Mouse (Mus musculus): ENCODE results near the gene Ccdc63. TPM values are rescaled to one million over a fixed set of nuclear protein-coding genes. Genes with fewer than 3 reads are reported as not detected.
"Not testable (repeated sequence)": the region's sequence is repeated elsewhere in the genome, so short reads cannot be mapped to it uniquely, and the experiment has no call there.

Gene Ccdc63
- total RNA-seq, 2 experiments from 2014 or later: 0.44 to 0.80 TPM

DNA sequence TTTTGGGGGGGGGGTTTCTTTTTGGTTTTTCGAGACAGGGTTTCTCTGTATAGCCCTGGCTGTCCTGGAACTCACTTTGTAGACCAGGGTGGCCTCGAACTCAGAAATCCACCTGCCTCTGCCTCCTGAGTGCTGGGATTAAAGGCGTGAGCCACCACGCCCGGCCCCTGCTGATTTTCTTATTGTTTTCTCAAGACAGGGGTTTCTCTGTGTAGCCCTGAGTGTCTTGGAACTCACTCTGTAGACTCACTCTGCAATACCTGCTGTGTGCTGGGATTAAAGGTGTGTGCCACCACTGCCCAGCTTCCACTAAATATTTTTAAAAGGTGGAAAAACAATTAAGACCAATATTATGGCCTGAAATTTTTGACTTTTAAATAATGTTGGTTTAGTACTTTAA is 11.9 kb upstream of the Ccdc63 start:
- not testable (repeated sequence) for DNase-seq (ENCODE audit: low spot score in 2 of 2)

GRCm38 (mm10) chr5:122149259-122149658 is 8.6 kb upstream of the Ccdc63 start:
- no peak for DNase-seq (ENCODE audit: low spot score in 2 of 2)

- no peak for DNase-seq (ENCODE audit: low spot score in 2 of 2)
These were observed 7.5 kb upstream of the Ccdc63 start for GRCm38 (mm10) chr5:122148107-122148506.

- DNase-seq (ENCODE audit: low spot score in 2 of 2): no peak
These were observed 6.0 kb upstream of the Ccdc63 start for GRCm38 (mm10) chr5:122146609-122147008.

- peak; percentile 42 to 69 for DNase-seq (ENCODE audit: low spot score in 2 of 2)
These were observed 5.5 kb upstream of the Ccdc63 start for GRCm38 (mm10) chr5:122146056-122146580.

DNA sequence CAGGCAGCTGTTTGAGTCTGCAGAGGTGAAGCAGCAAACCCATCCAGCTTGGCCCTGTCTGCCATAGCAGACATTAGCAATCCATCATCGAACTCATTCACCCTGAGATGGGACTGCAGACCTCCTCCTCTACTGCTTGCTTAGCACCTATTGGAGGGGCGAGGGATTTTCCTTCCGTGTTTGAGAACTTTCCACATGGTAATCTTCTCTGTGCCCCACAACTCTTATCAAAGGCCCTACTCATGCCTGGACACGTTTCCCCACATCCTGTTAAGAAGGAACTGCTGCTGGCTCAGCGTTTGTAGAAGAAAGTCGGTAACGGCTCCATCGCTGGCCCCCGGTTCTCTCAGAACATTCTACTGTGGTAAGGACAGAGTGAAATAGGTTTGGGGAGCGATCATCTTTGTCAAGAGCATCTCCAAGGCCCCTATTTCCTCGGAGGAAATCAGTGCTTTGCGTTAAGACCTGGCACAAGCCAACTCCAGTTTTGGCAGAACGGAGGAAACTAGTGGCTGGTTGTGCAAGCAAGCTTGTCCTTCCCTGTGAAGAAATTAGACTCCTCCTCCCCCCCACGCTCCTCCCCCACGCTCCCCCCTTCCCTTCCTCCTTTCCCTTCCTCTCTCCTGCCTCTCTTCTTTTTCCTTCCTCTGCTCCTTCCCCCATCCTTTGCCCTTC is 4.9 kb upstream of the Ccdc63 start:
- peak in 1 of 2 experiments; percentile 59 for DNase-seq (ENCODE audit: low spot score in 2 of 2)

- DNase-seq (ENCODE audit: low spot score in 2 of 2): no peak
These were observed 4.2 kb upstream of the Ccdc63 start for GRCm38 (mm10) chr5:122144825-122145224.

- DNase-seq (ENCODE audit: low spot score in 2 of 2): no peak
These were observed 2.9 kb upstream of the Ccdc63 start for GRCm38 (mm10) chr5:122143543-122143942.

- peak in 1 of 2 experiments; percentile 45 for DNase-seq (ENCODE audit: low spot score in 2 of 2)
These were observed 1.8 kb upstream of the Ccdc63 start for GRCm38 (mm10) chr5:122142230-122142992.

- not testable (repeated sequence) for DNase-seq (ENCODE audit: low spot score in 2 of 2)
These were observed 852 bp downstream of the Ccdc63 start for GRCm38 (mm10) chr5:122139771-122140170.

DNA sequence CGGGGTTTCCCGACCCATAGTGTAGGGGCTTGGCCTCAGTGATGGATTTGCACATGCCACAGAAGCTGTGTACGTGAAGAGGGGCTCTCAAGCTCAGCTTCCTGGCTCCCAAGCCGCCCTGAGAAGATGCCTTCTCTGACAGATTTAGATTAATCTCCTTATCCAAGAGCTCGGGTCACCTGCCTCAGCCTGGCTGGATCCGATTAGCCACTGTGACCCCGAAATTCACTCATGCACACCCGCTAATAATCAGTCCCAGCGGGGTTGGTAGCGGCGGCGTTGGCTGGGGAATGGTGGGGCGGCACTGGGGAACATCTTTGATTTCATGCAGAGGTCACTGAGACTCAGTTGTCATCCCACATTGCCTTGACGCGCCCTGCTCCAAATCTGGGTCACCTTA is 1.8 kb downstream of the Ccdc63 start:
- DNase-seq (ENCODE audit: low spot score in 2 of 2): no peak

DNA sequence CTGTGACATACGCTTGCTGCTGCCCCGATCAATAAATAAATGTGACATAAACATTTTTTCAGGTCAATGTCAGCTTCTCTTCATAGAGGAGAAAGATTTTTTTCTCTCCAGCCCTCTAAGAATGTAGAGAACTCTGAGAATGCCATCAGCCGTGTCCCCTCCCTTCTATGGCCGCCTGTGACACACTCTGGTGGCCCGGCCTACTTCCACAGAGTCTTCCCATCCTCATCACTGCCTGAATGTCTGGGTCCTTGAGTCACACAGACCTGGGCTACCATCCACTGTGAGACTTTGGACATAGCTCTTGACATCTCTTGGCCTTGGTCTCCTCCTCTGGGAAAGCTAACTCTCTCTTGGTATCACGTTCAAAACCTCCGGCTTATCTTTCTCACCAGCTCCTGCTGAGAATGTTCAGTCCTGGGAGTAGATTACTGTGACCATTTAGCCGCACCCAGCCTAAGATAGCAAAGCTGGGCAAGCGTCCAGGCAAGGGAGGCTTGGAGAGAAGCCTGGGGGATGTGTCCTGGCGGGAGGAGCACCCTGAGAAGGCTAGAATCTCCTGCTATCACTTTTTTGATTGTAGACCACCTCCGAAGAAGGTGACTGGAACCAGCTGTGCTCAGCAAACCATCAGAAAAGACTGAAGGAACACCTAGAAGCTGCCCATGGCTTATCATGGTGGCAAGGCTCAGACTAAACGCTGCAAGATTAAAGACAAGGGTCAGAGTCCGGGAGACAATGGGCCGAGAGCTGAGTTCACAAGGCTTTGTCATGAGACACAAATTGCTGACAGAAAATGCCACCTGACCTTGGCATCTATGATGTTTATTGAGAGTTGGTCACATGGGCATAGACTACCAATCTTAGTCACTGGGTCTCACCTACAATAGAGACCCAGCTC is 3.9 kb downstream of the Ccdc63 start:
- DNase-seq (ENCODE audit: low spot score in 2 of 2): peak in 1 of 2 experiments; percentile 41

DNA sequence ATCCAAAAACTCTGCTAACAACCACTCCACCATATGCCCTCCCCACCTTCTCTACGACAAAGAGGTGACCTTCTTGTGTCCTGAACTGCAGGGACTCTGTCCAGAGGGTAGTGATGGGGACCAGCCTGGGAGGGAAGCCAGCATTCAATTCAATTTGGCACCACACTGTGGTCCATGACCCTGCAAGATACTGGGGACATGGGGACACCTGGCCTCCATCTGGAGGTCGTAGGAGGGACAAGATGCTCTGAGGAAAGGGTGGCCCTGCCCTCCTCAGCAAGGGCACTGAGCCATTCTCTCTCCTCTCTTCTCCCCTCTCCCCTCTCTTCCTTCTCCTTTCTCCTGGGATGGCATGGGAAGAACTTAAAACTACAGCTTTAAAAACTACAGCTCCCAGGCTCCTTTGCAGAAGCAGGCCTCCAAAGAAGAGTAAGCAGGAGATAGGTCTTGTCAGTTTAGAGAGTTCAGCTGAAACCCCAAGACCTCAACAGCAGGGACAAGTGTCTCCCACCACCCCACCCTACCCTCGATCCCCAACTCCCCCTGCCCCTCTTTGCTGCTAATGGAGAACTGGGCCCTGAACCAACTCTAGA is 5.2 kb downstream of the Ccdc63 start:
- DNase-seq (ENCODE audit: low spot score in 2 of 2): no peak

GRCm38 (mm10) chr5:122134395-122135289 is 6.0 kb downstream of the Ccdc63 start:
- no peak for DNase-seq (ENCODE audit: low spot score in 2 of 2)

DNA sequence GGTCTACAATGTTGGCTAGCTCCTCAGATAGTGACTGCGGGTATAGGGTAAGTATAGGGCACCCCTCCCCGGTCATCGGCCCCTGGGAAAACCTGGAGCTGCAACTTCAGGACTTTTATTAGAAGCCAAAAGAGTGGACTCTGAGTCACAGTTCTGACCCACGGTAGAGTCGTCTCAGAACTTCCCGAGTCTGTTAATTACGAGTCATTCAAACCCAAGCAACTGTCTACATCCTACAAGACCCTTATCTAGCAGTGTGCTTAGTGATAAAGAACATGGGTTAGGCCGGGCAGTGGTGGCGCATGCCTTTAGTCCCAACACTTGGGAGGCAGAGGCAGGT is 7.6 kb downstream of the Ccdc63 start:
- DNase-seq (ENCODE audit: low spot score in 2 of 2): no peak

DNA sequence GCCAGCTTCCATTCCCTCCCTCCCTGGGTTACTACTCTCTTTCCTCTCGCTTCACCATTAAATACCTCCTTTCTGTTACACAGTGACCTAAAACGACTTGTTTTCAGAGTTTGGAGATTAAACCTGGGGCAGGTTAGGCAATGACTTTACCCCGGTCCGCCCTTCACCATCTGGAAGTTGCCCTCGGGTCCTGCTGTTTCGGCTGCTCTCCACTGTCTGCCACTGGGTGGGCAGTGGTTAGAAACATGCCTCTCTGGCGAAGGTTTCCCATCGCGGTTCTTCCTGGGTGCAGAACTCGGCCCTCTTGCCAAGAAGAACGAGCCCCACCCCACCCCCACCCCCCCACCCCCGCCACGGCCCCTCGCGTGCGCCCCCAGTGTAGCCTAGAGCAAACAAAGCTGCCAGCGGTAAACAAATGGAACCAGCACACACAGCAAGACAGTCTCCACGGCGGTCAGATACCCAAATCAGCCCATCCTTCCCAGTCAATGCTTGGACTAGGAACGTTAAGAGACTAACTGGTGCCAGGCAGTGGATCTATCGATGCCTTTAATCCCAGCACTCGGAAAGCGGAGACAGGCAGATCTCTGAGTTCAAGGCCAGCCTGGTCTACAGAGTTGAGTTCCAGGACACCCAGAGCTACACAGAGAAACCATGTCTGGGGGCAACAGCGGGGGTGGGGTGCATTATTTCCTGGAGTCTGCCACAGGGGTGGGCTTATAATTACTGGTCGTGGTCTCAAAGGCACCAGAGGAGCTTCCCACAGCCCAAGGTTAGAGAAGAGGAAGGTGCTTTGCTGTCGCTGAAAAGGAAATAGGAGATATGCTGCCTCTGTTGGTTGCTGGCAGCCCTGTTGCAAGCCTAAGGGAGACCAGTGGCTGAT is 8.2 kb downstream of the Ccdc63 start:
- DNase-seq (ENCODE audit: low spot score in 2 of 2): peak in 1 of 2 experiments; percentile 7

DNA sequence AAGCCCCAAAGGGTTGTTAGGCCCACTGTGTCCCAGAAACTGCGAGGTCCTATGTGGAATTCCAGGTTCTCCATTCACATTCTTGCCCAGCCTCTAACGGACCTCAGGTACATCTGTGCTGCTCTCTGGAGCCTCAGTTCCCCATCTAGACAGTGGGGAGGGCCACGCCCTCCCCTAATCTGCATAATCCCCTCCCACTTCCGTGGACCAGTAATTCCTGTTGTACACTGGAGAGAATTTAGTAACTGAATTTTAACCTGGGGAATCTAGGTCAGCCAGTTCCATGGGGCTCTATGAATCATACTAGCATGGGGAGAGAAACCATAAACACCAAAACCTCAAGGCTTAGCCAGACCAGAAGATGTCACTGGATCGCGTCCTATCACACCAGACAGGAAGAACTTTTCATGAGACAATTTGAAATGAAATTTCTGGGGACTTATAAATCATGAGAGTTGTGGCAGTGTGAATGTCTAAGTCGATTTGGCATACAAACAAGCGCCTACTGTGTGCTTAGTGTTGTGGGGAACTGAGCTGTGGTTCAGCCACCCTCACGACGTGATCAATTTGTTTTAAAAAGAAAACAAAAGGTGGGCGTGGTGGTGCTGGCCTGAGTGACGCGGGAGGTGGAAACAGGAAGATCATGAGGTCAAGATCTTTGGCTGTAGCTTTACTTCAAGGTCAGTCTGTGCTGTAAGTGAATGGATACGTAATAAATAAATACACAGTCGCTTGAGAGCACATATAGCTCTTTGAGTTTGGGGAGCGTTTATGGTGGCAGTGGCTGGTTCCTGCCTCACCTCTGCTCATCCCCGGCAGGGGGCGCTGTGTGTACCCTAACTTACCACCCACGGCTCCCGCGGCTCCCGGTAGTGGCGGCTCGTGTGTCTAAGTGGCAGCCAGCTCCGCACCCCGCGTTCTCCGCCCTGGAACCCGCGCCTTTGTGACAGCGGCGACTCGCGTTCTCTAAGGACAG is 9.3 kb downstream of the Ccdc63 start:
- DNase-seq (ENCODE audit: low spot score in 2 of 2): peak; percentile 86 to 90
